Mouse (Mus musculus) C2C12 (cell line): ENCODE measurements around the gene Dda1. TPM values are rescaled to one million over a fixed set of nuclear protein-coding genes. Genes with fewer than 3 reads are reported as not detected.

Experiments used
- H3K27me3 ChIP-seq: one replicate; pipeline ENCODE4 v1.6.1; 2011; ENCODE audit not compliant: control insufficient read depth, insufficient read depth, insufficient read length
- H3K36me3 ChIP-seq: one replicate; pipeline ENCODE4 v1.6.1; 2011; ENCODE audit not compliant: control insufficient read depth, insufficient read depth
- H3K4me3 ChIP-seq: one replicate; pipeline ENCODE4 v1.5.1; 2011; ENCODE audit warnings: mild to moderate bottlenecking, control low read depth; ENCODE audit not compliant: poor library complexity, insufficient read depth, severe bottlenecking
- H3K79me2 ChIP-seq: one replicate; pipeline ENCODE4 v1.6.1; 2011; ENCODE audit not compliant: control insufficient read depth, insufficient read depth
- H3K79me3 ChIP-seq: one replicate; pipeline ENCODE4 v1.6.1; 2011; ENCODE audit warnings: low read depth, control low read depth
- H3ac ChIP-seq: one replicate; pipeline ENCODE3; 2011; ENCODE audit warnings: low read depth; ENCODE audit not compliant: control insufficient read depth, insufficient read length
- CEBPB ChIP-seq: IDR thresholded peaks from one replicate; pipeline ENCODE4 v1.6.1; 2011; ENCODE audit warnings: low read depth, mild to moderate bottlenecking, control low read depth, moderate library complexity
- CTCF ChIP-seq: IDR thresholded peaks from one replicate; pipeline ENCODE4 v1.5.1; 2011; ENCODE audit not compliant: control insufficient read depth, insufficient read depth, insufficient read length
- FOSL1 ChIP-seq: IDR thresholded peaks from one replicate; pipeline ENCODE4 v1.8.0; 2011; ENCODE audit warnings: mild to moderate bottlenecking, low read length; ENCODE audit not compliant: poor library complexity, insufficient read depth, severe bottlenecking
- MAX ChIP-seq: IDR thresholded peaks from one replicate; pipeline ENCODE4 v1.6.1; 2011; ENCODE audit warnings: mild to moderate bottlenecking, control low read depth
- MYOD1 ChIP-seq: IDR thresholded peaks from one replicate; pipeline ENCODE4 v1.6.1; 2011; ENCODE audit warnings: low read depth; ENCODE audit not compliant: control insufficient read depth, insufficient read length
- MYOG ChIP-seq: IDR thresholded peaks from one replicate; pipeline ENCODE4 v1.6.1; 2011; ENCODE audit not compliant: control insufficient read depth, insufficient read length; ENCODE audit errors: extremely low read depth
- USF1 ChIP-seq: IDR thresholded peaks from one replicate; pipeline ENCODE4 v1.6.1; 2011; ENCODE audit warnings: low read depth, mild to moderate bottlenecking, control low read depth, moderate library complexity
- polyA plus RNA-seq: library from polyadenylated mRNA; unstranded; fragments of >200 nt; fragmentation: generic; extraction: Trizol; gene quantifications from one replicate; pipeline ENCODE4 v1.2.1, GENCODE M21; 2012; ENCODE audit warnings: missing spikeins

Gene Dda1
- polyA plus RNA-seq, 1 experiment: 104 TPM

DNA sequence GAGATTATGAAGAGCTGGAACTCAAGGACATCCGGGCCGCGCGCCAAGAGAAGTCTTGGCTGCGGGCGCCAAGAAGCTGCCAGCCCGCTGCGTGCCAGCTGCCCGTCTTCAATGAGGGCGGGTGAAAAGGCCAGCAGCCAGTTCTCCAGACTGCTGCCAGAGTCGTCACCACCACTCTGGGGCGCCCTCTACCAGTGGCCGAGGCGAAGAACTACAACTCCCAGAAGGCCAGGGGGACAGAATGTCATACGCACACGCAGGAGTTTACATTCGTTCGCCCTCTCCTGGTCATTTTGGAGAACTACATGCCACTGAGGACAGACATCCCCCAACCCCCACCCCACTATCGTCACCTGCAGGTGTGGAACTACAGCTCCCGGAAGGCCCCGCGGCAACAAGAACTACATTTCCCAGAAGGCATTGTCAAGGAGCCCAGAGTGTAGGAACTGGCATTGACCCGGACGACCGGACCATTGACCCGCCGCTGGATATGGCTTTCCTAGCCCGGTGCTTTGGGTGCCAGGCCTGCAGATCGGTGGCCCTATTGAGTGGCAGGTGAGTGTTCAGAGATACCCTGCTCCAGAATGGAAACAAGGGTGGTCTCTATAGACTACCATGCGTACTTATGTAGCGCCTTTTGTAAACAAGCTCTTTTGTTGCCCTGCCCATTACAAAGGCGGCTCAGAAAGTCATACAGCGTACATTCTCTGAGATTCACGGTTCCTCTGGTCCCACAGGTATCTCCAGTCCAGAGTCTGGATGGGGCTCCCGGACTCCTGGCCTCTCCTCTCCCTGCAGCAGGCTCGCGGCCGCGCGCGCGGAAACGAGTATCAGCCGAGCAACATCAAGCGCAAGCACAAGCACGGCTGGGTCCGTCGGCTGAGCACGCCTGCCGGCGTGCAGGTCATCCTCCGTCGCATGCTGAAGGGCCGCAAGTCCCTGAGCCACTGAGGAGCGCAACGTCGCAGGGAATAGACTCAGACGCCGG is 4.2 kb upstream of the Dda1 start, which contains the start of gene Mrpl34:
TSS of gene Mrpl34 (plus strand) at position 447 of the 988 bp plus-strand sequence.
- Histone ChIP-seq H3K4me3 (peak within 1 kb of the TSS; percentile 59), H3K36me3 (peaks cover 14% of the 10 kb centered on the region), H3K79me2 (peaks cover 41% of the 10 kb centered on the region), H3K27me3 (no peaks in the 10 kb centered on the region), H3ac (peak within 1 kb of the TSS; percentile 71), H3K79me3 (peaks cover 10% of the 10 kb centered on the region)
- TF ChIP-seq MAX (peak; percentile 27), CTCF (peak; percentile 78), USF1 (peak; percentile 18), MYOD1 (no peak)

DNA sequence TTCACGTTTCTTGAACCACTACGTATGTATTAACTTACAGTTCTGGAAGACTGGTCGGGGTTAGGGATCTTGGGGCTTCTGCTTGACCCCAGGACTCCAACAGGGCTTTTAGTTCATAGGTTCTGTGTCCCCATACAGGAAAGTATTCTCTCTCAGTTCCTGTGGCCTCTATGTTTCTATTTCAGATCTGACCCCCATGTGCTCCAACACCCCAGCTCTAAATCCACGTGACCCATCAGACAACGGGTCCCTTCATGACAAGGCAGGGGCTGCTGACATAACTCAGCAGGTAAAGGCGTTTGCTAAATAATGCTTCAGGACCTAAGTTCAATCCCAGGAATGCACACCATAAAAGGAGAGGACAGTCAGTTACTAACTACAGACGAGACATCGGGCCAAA is 3.3 kb upstream of the Dda1 start:
- H3K36me3 ChIP-seq: peaks cover 10% of the 10 kb centered on the region
- no peaks in the 10 kb centered on the region for H3K27me3 ChIP-seq
- no peak overlapping the region for H3ac ChIP-seq
- no peak for TF ChIP-seq MYOD1
- TF ChIP-seq MAX: no peak
- TF ChIP-seq CEBPB: no peak
- no peak for TF ChIP-seq MYOG
- no peak for TF ChIP-seq FOSL1
- no peak for TF ChIP-seq CTCF
- TF ChIP-seq USF1: no peak
- H3K4me3 ChIP-seq: no peak overlapping the region
- peaks cover 51% of the 10 kb centered on the region for H3K79me2 ChIP-seq
- peaks cover 19% of the 10 kb centered on the region for H3K79me3 ChIP-seq

DNA sequence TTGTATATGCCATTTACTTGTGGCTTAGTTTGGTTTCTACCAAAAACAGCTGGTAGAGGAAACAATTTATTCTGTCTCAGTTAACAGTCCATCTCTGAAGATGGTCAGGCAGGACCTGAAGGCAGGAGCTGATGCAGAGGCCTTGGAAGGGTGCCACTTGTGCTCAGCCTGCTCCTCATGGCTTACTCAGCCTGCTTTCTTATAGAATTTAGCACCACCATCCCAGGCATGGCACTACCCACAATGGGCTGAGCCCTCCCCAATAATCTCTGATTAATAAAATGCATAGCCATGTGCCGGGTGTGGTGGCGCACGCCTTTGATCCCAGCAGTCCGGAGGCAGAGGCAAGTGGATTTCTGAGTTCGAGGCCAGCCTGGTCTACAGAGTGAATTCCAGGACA is 2.8 kb upstream of the Dda1 start:
- H3K36me3 ChIP-seq: peaks cover 6% of the 10 kb centered on the region
- H3K4me3 ChIP-seq: no peak overlapping the region
- TF ChIP-seq CTCF: no peak
- no peak for TF ChIP-seq CEBPB
- no peak for TF ChIP-seq USF1
- TF ChIP-seq MAX: no peak
- no peak for TF ChIP-seq FOSL1
- no peak for TF ChIP-seq MYOD1
- TF ChIP-seq MYOG: no peak
- H3K79me3 ChIP-seq: peaks cover 21% of the 10 kb centered on the region
- no peaks in the 10 kb centered on the region for H3K27me3 ChIP-seq
- H3K79me2 ChIP-seq: peaks cover 52% of the 10 kb centered on the region
- no peak overlapping the region for H3ac ChIP-seq

DNA sequence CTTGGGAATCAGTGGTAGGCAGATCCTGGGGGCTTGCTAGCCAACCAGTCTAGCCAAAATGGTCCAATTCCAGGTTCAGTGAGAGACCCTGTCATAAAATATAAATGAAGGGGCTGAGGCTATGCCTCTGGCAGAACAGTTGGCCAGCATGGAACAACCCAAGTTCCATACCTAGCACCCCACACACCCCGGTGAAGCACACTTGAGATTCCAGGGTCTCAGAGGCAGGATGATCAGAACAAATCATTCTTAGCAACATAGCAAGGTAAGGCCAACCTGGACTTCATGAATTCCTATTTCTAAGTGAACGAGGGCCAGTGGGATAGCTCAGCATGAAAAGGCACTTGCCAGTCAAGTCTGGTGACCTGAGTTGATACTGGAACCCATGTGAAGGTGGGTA is 1.8 kb upstream of the Dda1 start:
- no peaks in the 10 kb centered on the region for H3K27me3 ChIP-seq
- H3K79me2 ChIP-seq: peaks cover 52% of the 10 kb centered on the region
- TF ChIP-seq MYOD1 (no peak), USF1 (no peak), FOSL1 (no peak), CTCF (no peak), CEBPB (no peak), MYOG (no peak)
- H3K79me3 ChIP-seq: peaks cover 18% of the 10 kb centered on the region
- no peak overlapping the region for H3ac ChIP-seq
- peaks cover 12% of the 10 kb centered on the region for H3K36me3 ChIP-seq
- H3K4me3 ChIP-seq: no peak overlapping the region

DNA sequence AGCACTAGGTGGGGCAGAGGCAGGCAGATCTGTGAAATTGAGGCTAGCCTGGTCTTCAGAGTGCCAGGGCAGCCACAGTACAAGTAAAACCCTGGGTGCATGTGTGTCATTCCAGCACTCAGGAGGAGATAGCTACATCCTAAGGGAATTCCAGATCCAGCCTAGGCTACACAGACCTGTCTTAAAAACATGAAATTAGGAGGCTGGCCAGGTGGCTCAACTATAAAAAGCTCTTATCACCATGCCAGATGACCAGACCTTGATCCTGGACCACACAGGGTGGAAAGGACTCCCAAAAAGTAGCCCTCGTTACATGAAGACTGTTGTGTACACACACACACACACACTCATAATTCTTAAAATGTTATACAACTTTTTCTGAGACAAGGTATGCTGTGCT is 998 bp upstream of the Dda1 start:
- Histone ChIP-seq H3K36me3 (peaks cover 15% of the 10 kb centered on the region), H3K27me3 (no peaks in the 10 kb centered on the region), H3K4me3 (no peak overlapping the region), H3K79me2 (peaks cover 46% of the 10 kb centered on the region), H3ac (no peak overlapping the region), H3K79me3 (peaks cover 18% of the 10 kb centered on the region)
- no peak for TF ChIP-seq MYOD1
- no peak for TF ChIP-seq CEBPB
- no peak for TF ChIP-seq CTCF
- TF ChIP-seq MAX: no peak
- no peak for TF ChIP-seq USF1
- no peak for TF ChIP-seq MYOG
